Mouse (Mus musculus): Measurements from ENCODE around the gene Frs3.
"Not testable (repeated sequence)": the region's sequence is repeated elsewhere in the genome, so short reads cannot be mapped to it uniquely, and the experiment has no call there.

Frs3 gene

DNA sequence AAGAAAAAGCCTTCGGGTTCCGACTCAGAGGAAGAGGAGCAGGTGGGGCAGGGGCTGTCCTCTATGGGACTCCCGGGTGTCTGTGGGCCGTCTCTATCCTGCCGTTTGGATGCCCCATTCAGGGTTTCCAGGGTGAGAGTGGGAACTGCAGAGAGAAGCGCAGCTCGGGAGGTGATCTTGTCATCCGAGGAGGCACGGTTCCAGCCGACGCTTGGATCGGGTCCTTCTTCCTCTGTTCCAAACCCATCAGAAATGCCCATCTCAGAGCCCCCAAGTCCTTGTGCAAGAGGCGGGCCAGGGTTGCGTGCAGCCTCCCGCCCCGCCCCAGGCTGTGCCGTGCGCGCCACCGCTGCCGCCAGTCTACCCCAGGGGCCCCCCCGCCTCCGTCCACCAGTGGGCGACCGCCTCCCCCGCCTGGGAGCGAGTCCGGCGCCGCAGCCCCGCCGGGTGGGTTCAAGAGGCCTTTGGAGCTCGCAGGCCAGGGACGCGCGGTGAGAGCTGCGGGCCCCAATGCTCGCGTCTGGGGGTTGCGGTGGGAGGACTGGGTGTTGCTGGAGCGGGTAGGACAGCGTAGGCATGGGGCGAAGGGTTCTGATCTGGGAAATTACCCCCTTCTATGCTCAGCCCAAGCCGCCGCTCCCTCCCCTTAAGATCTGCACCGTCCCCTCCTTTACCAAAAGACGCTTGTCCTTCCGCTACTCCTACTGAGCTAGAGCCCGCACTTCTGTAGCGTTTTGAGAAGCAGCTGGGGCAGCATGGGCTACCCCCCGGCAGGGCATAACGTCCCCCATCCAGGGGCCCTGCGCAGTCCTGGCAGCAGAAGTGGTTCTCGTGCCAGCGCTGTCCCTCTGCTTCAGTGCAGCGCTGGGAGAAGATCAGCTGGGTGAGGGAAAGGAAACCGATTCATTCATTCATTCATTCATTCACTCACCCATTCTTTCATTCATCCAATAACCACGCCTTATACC is at the start of gene Frs3:
Frs3 (plus strand) TSS at position 423 of the 968 bp plus-strand sequence.
- peak; percentile 57 for DNase-seq (ENCODE audit: low read depth)

DNA sequence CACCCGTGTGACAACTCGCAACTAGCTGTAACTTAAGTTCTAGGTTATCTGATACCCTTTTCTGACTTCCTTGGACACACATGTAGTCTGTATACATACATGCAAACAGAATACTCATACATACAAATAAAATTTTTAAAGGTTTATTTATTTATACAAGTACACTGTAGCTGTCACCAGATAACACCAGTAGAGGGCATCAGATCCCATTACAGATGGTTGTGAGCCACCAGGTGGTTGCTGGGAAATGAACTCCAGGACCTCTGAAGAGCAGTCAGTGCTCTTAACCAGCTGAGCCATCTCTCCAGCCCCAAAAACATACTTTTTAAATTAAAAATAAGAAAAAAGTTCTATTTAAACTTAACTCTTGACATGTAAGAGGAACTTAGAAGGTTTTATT is 45.8 kb upstream of the Frs3 start:
- peak; percentile 49 for DNase-seq (ENCODE audit: low read depth)

DNA sequence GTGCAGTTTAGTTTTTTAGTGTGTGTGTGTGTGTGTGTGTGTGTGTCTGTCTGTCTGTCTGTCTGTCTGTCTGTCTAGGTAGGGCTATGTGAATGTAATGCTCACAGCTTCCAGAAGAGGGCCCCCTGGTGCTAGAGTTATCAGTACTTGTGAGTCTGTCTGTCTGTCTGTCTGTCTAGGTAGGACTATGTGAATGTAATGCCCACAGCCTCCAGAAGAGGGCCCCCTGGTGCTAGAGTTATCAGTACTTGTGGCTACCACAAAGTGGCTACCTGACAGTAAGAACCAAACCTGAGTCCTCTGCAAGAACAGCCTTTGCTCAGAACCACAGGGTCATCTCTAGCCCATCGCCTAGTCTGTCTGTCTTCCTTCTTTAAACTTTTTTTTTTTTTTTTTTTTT is 42.1 kb upstream of the Frs3 start:
- DNase-seq (ENCODE audit: low read depth) = peak; percentile 93

DNA sequence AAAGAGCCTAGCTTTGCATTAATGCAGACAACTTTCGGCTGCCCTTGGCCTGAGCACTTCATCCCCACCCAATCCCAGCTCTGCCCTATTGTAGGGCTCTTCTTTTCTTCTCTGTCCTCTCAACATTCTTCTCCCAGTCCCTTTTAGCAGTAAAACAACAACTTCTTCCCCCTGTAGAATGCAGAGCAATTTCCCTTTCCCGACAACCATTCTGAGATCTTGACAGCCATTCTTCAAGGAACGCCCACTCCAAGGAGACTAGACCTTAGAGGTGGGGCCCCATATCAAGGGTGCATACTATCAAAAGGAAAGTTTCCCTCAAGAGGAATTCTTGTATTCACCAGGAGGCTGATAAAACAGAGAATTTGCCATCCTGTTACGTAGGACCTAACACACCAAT is 39.9 kb upstream of the Frs3 start:
- DNase-seq (ENCODE audit: low read depth) = no peak

DNA sequence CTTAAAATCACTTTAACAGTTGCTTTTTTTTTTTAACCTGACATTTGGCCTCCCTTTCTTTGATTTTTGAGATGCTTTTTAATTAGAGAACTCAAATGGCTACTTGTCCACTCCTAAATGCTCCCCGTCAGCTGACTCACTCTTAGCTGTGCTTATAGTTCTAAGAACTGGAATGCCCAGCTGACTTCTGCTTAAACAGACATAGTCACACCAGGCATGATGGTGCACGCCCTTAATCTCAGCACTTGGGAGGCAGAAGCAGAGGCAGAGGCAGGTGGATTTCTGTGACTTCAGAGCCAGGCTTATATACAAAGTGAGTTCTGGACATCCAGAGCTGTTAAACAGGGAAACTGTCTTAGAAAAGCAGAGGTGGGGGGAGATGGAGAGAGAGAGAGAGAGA is 36.9 kb upstream of the Frs3 start:
- DNase-seq (ENCODE audit: low read depth) = no peak

DNA sequence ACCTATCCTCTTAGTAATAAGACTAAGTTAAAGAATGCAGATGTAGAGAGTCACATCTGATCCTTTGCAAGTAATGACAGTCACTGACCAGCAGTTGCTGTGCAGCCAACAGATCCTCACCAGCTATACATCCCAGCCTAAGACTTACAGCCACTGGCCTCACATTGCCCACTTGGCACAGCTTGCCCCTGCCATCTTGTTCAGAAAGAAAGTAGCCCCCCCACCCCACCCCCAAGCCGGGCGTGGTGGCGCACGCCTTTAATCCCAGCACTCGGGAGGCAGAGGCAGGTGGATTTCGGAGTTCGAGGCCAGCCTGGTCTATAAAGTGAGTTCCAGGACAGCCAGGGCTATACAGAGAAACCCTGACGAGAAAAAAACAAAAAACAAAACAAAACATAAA is 34.5 kb upstream of the Frs3 start:
- not testable (repeated sequence) for DNase-seq (ENCODE audit: low read depth)

DNA sequence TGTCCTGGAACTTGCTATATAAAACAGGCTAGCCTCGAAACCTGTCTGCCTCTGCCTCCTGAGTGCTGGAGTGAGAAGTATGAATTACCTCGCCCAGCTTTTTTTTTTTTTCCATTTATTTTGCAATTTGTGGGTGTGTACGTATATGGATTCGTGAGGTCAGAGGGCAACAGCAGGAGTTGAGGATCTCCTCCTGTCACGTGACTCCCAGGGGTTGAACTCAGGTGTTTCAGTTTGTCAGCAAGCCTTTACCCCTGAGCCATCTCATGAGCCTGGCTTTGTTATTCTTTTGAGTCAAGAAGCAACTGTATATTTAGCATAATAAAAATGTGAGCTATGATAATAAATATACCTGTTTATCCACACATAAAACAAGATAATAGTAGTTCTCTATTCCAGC is 33.1 kb upstream of the Frs3 start:
- no peak for DNase-seq (ENCODE audit: low read depth)

DNA sequence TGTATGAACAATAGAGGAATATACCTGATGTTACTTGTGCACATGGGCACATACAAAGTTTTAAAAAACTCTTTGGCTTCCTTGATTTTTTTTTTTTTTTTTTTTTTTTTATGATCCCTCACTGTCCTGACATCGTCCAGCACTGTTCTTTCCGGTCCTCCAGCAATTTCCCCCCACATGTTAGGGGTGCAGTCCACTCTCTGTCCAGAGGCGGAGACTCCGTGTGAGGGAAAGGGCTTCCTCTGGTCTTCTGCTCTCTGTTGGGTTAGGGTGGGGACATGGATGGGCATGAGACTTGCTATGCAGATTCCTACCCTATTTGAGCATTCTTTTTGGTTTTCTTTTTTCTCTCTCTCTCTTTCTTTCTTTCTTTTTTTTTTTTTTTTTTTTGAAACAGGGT is 30.9 kb upstream of the Frs3 start:
- no peak for DNase-seq (ENCODE audit: low read depth)

DNA sequence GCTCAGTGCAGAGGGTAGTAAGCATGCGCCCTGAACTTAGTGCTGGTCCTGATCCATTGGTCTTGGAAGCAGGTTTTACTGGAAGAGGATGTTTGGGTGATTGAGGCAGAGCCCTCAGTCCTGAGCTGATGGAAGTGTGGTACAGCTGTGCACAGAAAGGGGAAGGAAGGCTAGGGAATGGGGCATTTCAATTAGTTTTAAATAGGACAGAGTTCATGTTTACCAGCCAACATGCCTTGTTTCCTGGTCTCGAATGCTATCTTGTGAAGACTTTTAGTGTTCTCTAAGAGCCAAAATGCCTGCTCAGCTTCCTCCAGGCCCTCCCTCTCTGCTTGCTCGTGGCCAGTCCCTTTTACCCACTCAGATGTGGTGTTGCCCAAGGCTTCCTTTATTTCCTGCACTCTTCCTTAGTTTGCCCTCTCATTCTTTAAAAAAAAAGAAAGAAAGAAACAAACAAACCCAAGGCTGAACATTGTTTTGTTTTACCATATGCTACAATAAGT is 30.0 kb upstream of the Frs3 start:
- peak; percentile 28 for DNase-seq (ENCODE audit: low read depth)

DNA sequence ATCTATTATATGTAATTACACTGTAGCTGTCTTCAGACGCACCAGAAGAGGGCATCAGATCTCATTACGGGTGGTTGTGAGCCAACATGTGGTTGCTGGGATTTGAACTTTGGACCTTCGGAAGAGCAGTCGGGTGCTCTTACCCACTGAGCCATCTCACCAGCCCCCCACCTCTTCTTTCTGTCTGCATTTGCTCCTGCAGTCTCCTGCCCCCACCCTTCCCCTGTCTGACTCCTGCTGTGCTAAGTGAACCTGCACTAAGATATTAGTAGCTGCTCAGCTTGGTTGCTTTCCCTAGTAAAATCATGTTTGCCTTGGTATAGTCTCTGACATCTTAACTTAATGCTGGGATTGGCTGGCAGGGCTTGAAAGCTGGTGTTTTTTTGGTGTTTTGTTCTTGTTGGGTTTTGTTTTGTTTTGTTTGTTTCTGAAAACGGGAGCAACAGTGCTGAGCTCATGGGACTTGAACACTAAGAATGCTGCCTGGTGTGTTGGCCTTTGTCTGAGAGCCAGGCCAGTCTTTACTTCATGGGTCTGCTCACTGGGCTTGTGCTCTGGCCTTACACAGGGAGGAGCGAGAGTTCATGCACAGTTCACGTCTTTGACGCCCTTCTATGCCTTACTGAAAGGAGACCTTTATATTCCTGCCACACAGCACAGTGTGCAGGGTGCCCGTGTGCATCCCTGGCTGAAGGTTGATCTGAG is 25.7 kb upstream of the Frs3 start:
- DNase-seq (ENCODE audit: low read depth) = no peak

DNA sequence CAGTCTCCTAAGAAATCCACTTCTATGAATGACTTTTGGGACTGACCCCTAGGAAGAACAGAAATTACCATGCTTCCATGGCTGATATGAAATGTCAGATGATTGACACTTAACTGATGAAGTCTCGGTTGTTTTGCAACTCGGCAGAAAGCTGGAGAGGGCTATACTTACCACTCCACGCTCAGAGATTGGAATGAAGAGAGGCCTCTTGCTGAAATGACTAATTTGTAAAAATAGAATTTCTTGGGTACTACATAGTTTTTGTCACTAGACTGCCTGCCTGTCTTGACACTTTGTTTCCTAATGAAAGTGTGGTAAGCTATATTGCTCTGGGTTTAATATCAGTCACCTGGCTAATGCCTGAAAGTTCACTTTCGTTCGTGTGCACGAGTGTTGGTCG is 24.4 kb upstream of the Frs3 start:
- DNase-seq (ENCODE audit: low read depth) = no peak

DNA sequence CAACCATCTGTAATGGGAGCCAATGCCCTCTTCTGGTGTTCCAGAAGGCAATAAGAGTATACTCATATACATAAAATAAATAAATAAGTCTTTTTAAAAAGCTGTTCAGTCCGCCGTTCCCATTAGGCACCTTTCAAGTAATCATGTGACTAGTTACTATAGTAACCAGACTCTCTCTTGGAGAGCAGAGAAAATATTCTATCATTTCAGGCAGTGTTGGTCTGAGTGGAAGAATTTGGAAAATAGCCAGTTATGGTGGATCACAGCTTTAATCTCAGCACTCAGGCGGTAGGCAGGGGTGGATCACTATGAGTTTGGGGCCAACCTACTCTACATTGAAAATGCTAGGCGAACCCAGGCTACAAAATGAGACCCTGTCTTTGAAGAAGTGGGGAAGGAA is 19.7 kb upstream of the Frs3 start:
- DNase-seq (ENCODE audit: low read depth) = no peak

DNA sequence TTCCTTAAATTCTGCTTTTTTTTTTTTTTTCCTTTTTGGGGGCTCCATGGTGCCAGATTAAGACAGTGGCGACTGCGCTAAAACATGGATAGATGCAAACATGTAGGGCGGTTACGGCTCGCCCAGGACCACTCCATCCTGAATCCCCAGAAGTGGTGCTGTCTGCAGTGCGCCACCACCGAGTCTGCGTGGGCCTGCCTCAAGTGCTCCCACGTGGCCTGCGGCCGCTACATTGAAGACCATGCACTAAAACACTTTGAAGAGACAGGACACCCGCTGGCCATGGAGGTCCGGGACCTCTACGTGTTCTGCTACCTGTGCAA is 16.9 kb upstream of the Frs3 start:
- no peak for DNase-seq (ENCODE audit: low read depth)

DNA sequence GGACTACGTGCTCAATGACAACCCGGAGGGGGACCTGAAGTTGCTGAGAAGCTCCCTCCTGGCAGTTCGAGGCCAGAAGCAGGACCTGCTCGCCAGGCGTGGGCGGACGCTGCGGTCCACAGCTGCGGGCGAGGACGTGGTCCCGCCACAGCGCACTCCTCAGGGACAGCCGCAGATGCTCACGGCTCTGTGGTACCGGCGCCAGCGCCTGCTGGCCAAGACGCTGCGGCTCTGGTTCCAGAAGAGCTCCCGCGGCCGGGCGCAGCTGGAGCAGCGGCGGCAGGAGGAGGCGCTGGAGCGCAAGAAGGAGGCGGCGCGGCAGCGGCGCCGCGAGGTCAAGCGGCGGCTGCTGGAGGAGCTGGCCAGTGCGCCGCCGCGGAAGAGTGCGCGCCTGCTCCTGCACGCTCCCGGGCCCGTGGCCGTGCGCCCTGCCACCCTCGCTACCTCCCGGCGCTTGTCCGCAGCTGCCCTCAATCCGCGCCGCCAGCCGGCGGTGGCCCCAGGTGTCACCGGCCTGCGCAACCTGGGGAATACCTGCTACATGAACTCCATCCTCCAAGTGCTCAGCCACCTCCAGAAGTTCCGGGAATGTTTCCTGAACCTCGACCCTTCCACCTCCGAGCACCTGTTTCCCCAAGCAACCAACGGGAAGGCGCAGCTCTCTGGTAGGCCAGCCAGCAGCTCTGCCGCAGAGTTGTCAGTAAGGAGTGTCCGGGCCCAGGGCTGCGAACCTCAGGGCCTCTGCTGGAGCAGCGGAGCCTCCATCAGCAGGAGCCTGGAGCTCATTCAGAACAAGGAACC is 16.3 kb upstream of the Frs3 start:
- no peak for DNase-seq (ENCODE audit: low read depth)

DNA sequence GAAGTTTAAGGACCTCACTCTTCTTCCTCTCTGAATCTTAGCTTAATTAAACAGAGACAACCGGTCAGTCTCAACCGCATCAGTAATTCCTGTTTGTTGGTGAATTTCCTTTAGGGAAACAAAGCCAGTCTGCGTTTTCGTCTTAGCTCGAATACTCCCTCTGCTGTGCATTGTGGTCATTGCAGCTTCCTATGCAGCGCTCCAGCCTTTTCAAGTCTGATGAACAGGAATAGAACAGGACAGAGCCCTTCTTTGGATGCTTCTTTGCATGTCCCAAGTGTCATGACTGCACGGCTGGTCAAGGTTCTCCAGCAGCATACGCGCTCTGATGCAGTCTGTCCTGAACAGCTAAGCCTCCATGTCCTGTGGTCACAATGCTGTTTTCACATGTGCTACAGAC is 12.2 kb upstream of the Frs3 start:
- DNase-seq (ENCODE audit: low read depth) = peak; percentile 68

DNA sequence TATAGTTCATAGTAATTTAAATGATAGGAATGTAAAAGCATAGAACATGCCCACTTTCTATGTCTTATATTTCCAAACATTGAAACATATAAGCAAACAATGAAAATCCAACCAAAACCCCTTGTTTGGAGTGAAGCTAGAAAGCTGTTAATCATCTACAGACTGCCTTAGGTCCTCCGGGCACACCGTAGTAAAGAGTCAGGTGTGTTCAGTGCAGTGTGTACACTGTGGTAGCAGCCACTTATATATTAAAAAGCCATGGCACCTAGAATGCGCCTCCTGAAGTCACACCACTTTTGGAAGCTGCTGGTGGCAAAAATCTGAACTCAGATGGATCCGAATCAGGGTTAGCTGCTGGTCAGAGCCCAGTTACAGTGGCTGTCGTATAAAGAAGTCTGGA is 10.6 kb upstream of the Frs3 start:
- DNase-seq (ENCODE audit: low read depth) = no peak

DNA sequence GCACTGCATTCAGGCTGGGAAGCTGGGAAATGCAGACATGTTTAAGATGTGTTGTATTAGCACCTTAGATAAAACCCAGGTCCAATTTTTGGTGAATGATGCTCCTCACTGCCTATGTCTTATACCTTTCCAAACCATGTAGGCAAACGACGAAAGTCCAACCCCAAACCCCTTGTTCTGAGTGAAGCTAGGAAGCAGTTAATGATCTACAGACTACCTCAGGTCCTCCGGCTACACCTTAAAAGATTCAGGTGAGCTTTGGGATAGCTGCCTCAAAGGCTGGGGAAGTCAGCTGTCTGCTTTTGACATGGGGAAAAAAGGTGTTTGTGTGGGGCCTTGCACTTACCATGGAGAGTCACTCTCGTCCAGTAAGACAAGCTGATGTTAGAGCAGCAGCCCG is 10.1 kb upstream of the Frs3 start:
- DNase-seq (ENCODE audit: low read depth) = no peak

DNA sequence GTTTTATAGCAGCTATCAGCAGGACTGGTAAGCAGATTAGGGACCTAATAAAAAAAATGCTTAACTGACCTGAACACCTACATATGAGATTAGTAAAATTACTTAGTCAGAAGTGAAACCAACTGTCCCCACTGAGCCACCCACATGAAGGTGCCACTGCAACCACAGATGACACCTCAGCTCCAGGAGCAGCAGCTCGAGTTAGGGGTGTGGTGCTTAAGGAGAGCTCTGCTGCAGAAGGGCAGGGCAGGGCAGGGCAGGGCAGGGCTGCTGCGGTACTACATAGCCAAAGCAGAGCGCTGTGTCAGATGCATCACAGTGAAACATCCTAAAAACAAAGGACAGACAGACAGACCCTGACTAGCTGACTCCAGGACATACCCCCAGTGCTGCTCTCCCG is 6.0 kb upstream of the Frs3 start:
- DNase-seq (ENCODE audit: low read depth) = no peak

DNA sequence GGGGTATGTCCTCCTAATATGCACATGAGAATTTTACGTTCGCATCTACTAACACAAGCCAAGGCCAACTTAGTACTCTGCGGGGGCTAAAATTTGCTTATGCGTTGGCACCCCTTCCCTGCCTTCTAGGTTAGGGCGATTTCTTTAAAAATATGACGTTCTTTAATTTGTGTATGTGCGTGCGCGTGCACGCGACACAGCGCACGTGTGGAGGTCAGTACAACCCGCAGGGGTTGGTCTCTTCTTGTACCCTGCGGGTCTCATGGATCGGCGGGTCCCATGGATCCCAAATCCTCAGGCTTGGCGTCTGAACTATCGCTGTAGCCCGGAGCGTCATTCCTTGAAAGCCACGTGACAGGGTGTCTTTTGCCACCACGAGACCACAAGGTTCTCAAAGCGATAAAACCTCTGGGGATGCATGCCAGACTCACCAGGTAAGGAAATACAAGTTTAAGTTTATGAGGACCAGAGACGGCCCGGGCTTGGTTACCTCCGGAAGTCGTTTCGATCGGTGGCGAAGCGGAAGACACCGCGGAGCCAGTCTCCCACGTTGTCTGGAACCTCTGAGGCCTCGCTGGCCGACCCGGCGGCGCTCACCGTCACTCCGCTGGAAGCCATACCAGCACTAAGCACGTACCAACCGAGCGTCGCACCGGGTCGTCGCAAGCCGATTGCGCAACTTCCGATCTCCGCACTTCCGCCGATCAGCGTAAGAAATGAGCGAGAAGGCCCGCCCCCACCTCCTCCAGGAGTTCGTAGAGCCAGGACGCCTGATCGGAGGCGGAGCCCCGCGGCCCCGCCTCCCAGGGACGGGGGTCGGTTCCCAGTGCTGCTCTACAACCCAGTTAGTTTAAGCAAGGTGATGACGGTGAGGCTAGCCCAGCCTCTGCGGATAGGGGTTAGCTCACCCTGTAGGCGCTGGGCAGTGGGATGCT is 1.2 kb upstream of the Frs3 start:
- peak; percentile 99 for DNase-seq (ENCODE audit: low read depth)

DNA sequence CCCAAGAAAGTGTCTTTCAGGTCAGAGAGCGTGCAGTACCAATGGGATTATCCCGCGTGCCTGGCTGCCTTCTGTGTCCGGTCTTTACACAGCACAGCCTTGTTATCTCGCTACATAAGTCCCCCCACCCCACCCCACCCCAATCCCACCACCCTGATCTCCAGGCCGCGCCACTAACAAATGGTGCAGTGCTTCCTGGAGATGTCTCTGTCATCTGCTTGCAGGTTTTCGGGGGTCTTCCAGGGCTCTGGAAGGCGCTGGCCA is 554 bp upstream of the Frs3 start, which contains the start of gene Tomm6:
Tomm6 (minus strand) TSS at position 43 of the 264 bp plus-strand sequence.
- DNase-seq (ENCODE audit: low read depth) = no peak

DNA sequence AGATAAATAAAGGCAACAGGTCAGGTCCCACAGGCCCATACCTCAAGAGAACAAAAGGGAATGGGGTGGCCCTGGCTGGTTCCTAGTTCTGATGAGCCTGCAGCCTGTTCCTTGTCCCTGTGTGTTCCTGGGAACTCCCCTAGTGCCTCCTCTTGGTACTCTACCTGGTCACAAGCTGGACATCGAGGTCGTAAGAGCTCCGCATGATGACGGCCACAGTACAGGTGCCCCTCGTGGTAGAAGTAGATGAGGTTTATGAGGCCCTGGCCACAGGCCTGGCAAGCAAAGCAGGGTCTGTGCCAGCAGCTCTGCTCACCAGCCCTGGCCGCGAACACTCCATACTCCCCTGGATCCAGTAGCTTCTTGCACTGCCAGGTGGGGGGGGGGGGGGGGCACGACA is 1.1 kb downstream of the Frs3 start:
- DNase-seq (ENCODE audit: low read depth) = no peak

DNA sequence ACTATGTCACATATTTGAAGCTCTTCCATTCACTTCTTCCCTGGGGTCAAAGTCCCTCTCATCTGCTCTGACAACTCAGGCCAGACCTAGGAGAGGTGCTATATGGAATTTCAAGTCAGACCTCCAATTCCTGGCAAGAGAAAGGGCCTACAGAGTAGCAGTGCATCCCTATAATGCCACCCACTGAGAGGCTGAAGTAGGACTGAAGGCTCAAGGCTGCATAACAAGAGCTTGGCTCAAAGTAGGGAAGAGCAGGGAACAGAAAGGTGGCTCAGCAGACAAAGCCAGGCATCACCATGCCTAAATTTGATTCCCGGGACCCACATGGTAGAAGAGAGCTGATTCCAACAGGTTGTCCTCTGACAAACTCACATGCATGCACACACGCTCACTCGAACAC is 2.8 kb downstream of the Frs3 start:
- DNase-seq (ENCODE audit: low read depth) = no peak

All from 416B (cell line).